Mouse (Mus musculus) ES-E14 (cell line): ENCODE measurements around the gene Cyp17a1.
A peak's percentile ranks its signal among the peaks of the same experiment; 100 is the strongest.

Experiments
- CHD2 ChIP-seq: IDR thresholded peaks from 2 replicates; pipeline ENCODE4 v1.6.1; 2014; ENCODE audit warnings: mild to moderate bottlenecking, low read depth, low read length, inconsistent platforms
- HCFC1 ChIP-seq: IDR thresholded peaks from 2 replicates; pipeline ENCODE4 v1.6.1; 2012; ENCODE audit warnings: low read length, inconsistent platforms, borderline replicate concordance; ENCODE audit not compliant: insufficient read depth
- MAFK ChIP-seq: IDR thresholded peaks from 2 replicates; pipeline ENCODE4 v1.6.1; 2014; ENCODE audit warnings: mild to moderate bottlenecking, low read depth, low read length, inconsistent platforms; ENCODE audit not compliant: insufficient read depth
- ZNF384 ChIP-seq: IDR thresholded peaks from 2 replicates; pipeline ENCODE4 v1.6.1; 2012; ENCODE audit warnings: low read depth, low read length, inconsistent platforms

- TF ChIP-seq ZNF384 (peak; percentile 82), MAFK (peak; percentile 81), CHD2 (no peak), HCFC1 (no peak)
Measured at GRCm38 (mm10) chr19:46657339-46658020, 15.5 kb downstream of the Cyp17a1 start.
